ENCODE assay signal across 34 mouse cellular contexts in the genomic region with DNA sequence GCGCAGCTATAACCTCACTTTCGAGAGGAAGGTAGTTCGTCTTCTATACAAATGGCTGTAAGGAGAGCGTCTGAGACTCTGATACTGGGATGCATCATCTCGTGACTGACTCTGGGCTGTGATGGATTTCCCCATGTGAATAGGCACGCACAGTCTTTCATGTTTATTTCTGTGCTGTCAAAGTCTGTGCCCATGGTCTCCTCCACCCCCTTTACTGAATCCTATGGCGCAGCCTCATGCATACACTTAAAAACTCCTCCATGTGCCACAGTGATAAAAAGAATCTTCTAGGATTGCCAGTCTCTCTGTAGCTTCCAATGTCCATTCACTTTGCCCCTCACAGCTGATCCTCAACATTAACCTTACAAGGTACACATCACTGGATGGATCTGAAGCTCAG.
"Had no signal": no experiment of that assay in that cellular context is flagged by ENCODE, and none has a peak within 500 bp of the region (broad histone marks: within the 10 kb centered on the region; RNA-seq: fewer than 3 reads in every experiment).

No protein-coding gene starts in this region.

- H3K27ac ChIP-seq: heart, embryonic 13.5 days; heart, embryonic 15.5 days; hindbrain, embryonic 10.5 days; hindbrain, embryonic 12.5 days; hindbrain, embryonic 13.5 days; hindbrain, embryonic 14.5 days; hindbrain, embryonic 15.5 days; hindbrain, postnatal 0 days; intestine, embryonic 15.5 days; kidney, embryonic 15.5 days; kidney, postnatal 0 days; layer of hippocampus, adult 2 months; left cerebral cortex, adult 2 months had no signal

- H3K9me3 ChIP-seq: heart, embryonic 13.5 days; heart, embryonic 15.5 days; hindbrain, embryonic 10.5 days; hindbrain, embryonic 13.5 days; hindbrain, embryonic 15.5 days; intestine, embryonic 15.5 days; kidney, embryonic 15.5 days had no signal

- DNase-seq: heart, postnatal 10 days; heart, postnatal 14 days; heart, postnatal 36 days; heart, postnatal 4 days; kidney, adult 11 months; kidney, adult 18-20 months; kidney, adult 2 months; kidney, adult 8-10 months; kidney, adult 9 months; kidney, postnatal 10 days; kidney, postnatal 14 days; kidney, postnatal 25 days; kidney, postnatal 36 days; kidney, postnatal 4 days; layer of hippocampus, adult 9-11 months; layer of hippocampus, postnatal 36 days had no signal

- ATAC-seq: hindbrain, embryonic 16.5 days; hindbrain, postnatal 0 days; inflammation-experienced regulatory T-cells, adult 6 months; intestine, embryonic 15.5 days; intestine, embryonic 16.5 days; intestine, postnatal 0 days had no signal

- H3K27me3 ChIP-seq: heart, embryonic 13.5 days; heart, embryonic 15.5 days; hindbrain, embryonic 12.5 days; hindbrain, embryonic 13.5 days; hindbrain, embryonic 15.5 days; intestine, embryonic 15.5 days; kidney, embryonic 15.5 days had no signal

- H3K4me3 ChIP-seq: heart, embryonic 13.5 days; heart, embryonic 15.5 days; hindbrain, embryonic 10.5 days; hindbrain, embryonic 12.5 days; hindbrain, embryonic 13.5 days; hindbrain, embryonic 15.5 days; intestine, embryonic 15.5 days; kidney, embryonic 15.5 days; layer of hippocampus, adult 2 months; left cerebral cortex, adult 2 months had no signal

- H3K36me3 ChIP-seq: heart, embryonic 13.5 days; heart, embryonic 15.5 days; hindbrain, embryonic 10.5 days; hindbrain, embryonic 12.5 days; hindbrain, embryonic 13.5 days; hindbrain, embryonic 15.5 days; intestine, embryonic 15.5 days; kidney, embryonic 15.5 days had no signal

- H3K4me2 ChIP-seq: heart, embryonic 11.5 days; heart, embryonic 13.5 days; heart, embryonic 15.5 days; hindbrain, embryonic 12.5 days; hindbrain, embryonic 13.5 days; hindbrain, embryonic 14.5 days; hindbrain, embryonic 15.5 days; intestine, embryonic 15.5 days; kidney, embryonic 15.5 days had no signal

- H3K9ac ChIP-seq: heart, embryonic 13.5 days; heart, embryonic 15.5 days; hindbrain, embryonic 12.5 days; hindbrain, embryonic 13.5 days; hindbrain, embryonic 14.5 days; hindbrain, embryonic 15.5 days; intestine, embryonic 15.5 days; kidney, embryonic 15.5 days had no signal

- H3K4me1 ChIP-seq: heart, embryonic 13.5 days; heart, embryonic 15.5 days; hindbrain, embryonic 10.5 days; hindbrain, embryonic 12.5 days; hindbrain, embryonic 15.5 days; intestine, embryonic 15.5 days; kidney, embryonic 15.5 days had no signal
